Mouse (Mus musculus): ENCODE measurements around the gene Arfgef2. TPM values are rescaled to one million over a fixed set of nuclear protein-coding genes. Genes with fewer than 3 reads are reported as not detected.

The Arfgef2 gene
- total RNA-seq (2021) = 10 to 100 TPM; 45.4 to 50.4 TPM
- polyA plus RNA-seq (2012; rRNA removed) = 12.5 and 20.4 TPM in 2 replicates
- long read RNA-seq, full-length matches to known transcripts = 11 of 27 reads
- long read RNA-seq, partial matches to known transcripts = 7 of 27 reads
- long read RNA-seq, other reads (novel, unspliced or antisense) = 9 of 27 reads

DNA sequence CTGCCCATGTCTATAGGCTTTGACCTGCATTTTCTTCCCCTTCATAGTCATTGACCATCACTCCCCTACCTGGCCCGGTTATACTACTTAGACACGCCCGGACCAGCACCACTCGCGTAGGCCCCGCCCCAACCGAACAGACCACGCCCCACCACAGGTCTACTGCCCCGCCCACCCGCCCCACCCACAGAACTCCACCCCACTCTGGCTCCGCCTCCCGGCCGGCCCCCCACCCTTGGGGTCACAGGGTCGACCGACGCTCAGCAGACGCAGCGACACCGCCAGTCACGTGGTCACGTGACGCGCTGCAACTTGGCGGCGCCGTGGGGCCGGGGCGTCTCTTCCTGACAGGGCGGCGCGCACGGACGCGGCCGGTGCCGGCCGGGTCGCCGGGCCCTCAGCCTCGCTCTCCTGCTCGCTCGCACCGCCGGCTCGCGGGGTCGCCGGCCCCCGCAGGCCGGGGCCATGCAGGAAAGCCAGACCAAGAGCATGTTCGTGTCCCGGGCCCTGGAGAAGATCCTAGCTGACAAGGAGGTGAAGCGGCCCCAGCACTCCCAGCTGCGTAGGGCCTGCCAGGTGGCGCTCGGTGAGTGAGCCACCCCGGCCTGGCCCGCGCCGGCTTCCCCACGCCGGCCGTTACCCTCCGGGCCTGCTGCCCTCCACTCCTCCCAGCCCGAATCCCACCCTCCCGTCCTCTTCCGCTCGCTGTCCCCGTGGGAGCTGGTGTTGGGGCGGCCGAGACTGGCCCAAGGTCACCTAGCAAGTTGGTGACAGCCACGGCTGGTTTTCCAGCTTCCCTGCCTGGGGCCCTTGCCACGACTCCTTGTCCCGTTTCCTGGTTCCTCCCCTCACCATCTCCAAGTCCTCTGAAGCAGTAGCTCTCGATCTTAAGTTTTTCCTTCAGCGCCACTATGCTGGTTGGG is at the start of gene Arfgef2:
Arfgef2 (plus strand) TSS at position 339 of the 923 bp plus-strand sequence.
- WGBS = under 1% methylated on average over 74 of the region's 76 CpGs

DNA sequence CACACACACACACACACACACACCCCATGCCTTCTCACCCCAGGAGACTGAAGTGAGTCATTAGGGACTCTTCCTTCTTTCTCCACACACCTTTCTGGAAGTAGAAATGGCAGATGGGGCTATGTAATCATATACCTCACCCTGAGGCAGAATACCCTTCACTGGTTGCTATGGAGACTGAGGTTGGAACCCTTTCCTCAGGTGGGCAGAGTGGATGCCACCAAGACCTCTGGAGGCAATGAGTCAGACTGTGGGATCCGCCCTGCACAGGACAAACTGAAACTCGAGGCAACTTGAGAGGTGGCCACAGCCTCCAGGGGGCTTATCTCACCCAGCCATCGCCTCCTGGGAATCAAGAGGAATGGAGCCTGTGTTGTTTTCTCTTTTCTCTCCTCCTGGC is 47.4 kb upstream of the Arfgef2 start:
- no peak for DNase-seq
- TF ChIP-seq POLR2A (IDR thresholded peaks at IDR 0.05; ENCODE audit: insufficient read depth, low read depth, low read length) (no peak), CTCF (IDR thresholded peaks at IDR 0.05) (no peak), EP300 (IDR thresholded peaks at IDR 0.05; ENCODE audit: insufficient read depth, low read depth, low read length) (no peak)
- no peak overlapping the region for H3K9ac ChIP-seq (ENCODE audit: low read depth, low read length)
- H3K27me3 ChIP-seq (ENCODE audit: control insufficient read depth, insufficient read depth, low read length) = no peaks in the 10 kb centered on the region
- intact Hi-C loops (cut with DNase I) = no loop called here
- no peaks in the 10 kb centered on the region for H3K4me1 ChIP-seq (ENCODE audit: control insufficient read depth, insufficient read depth, low read length)
- 26% methylated on average over 3 of the region's 3 CpGs for WGBS
- H3K4me3 ChIP-seq = no peak overlapping the region
- no peaks in the 10 kb centered on the region for H3K79me2 ChIP-seq (replicated peaks; ENCODE audit: control insufficient read depth, insufficient read depth, low read length)
- no peak overlapping the region for H3K27ac ChIP-seq
- no peaks in the 10 kb centered on the region for H3K36me3 ChIP-seq (ENCODE audit: control insufficient read depth, insufficient read depth, low read length)

More for the DNA sequence above, at the start of gene Arfgef2:
- Histone ChIP-seq H3K9ac (ENCODE audit: low read depth, low read length) (peak within 1 kb of the TSS; percentile 88), H3K4me3 (peak within 1 kb of the TSS; percentile 90), H3K36me3 (ENCODE audit: control insufficient read depth, insufficient read depth, low read length) (peaks cover 14% of the 10 kb centered on the region), H3K4me1 (ENCODE audit: control insufficient read depth, insufficient read depth, low read length) (peaks cover 4% of the 10 kb centered on the region), H3K79me2 (replicated peaks; ENCODE audit: control insufficient read depth, insufficient read depth, low read length) (no peaks in the 10 kb centered on the region), H3K27ac (peak within 1 kb of the TSS; percentile 92), H3K27me3 (ENCODE audit: control insufficient read depth, insufficient read depth, low read length) (no peaks in the 10 kb centered on the region)
- intact Hi-C loops (cut with DNase I) = no loop called here
- peak; percentile 91 to 93 for DNase-seq
- TF ChIP-seq CTCF (IDR thresholded peaks at IDR 0.05) (no peak), POLR2A (IDR thresholded peaks at IDR 0.05; ENCODE audit: insufficient read depth, low read depth, low read length) (peak; percentile 70), EP300 (IDR thresholded peaks at IDR 0.05; ENCODE audit: insufficient read depth, low read depth, low read length) (0 out of 2 replicates have a peak, but pooled peaks have one; percentile 18)

DNA sequence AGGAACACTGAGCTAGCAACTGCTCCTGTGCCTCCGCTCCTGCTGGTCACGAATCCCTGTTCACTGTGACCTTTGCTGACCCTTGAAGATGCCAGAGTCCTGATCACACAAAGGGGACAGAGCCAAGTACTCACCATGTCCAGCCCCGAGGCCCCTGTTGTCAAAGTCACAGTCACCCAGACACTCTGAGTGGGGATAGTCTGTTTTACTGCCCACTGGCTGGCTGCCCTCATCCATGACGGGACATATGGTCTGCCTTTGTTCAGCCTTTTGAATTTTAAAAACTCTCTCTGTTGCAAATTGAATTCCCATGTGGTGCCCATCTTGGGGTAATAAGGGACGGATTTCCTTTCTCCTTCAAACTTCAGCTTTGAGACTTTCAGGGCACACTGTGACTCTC is 41.3 kb upstream of the Arfgef2 start:
- no peak overlapping the region for H3K9ac ChIP-seq (ENCODE audit: low read depth, low read length)
- no peak for DNase-seq
- H3K36me3 ChIP-seq (ENCODE audit: control insufficient read depth, insufficient read depth, low read length) = no peaks in the 10 kb centered on the region
- no peak overlapping the region for H3K4me3 ChIP-seq
- TF ChIP-seq POLR2A (IDR thresholded peaks at IDR 0.05; ENCODE audit: insufficient read depth, low read depth, low read length) = no peak
- no peaks in the 10 kb centered on the region for H3K4me1 ChIP-seq (ENCODE audit: control insufficient read depth, insufficient read depth, low read length)
- WGBS = 62% methylated on average over 5 of the region's 5 CpGs
- no peaks in the 10 kb centered on the region for H3K27me3 ChIP-seq (ENCODE audit: control insufficient read depth, insufficient read depth, low read length)
- no peak overlapping the region for H3K27ac ChIP-seq
- H3K79me2 ChIP-seq (replicated peaks; ENCODE audit: control insufficient read depth, insufficient read depth, low read length) = no peaks in the 10 kb centered on the region
- intact Hi-C loops (cut with DNase I) = no loop called here

DNA sequence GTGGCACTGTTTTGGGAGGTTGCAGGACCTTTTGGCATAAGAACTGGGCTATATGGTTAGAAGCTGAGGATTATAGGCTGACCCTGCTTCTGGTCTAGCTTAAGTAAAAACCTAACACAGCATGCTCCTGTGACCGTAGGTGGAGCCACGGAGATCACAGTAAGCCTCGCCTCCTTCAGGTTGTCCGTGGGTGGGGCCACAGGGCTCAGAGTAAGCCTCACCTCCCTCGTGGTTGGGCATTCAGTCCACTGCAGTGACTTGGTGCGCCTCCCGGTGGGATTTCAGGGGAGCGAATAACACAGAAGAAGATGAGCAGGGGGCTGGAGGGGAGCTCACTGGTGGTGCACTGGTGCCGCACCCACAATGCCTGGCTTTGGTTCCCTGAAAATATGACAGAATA is 37.8 kb upstream of the Arfgef2 start:
- H3K27ac ChIP-seq = no peak overlapping the region
- intact Hi-C loops (cut with DNase I) = loop anchor here (5.0 kb wide), 1 partner anchor 45 kb away; no protein-coding TSS in a partner anchor
- no peaks in the 10 kb centered on the region for H3K27me3 ChIP-seq (ENCODE audit: control insufficient read depth, insufficient read depth, low read length)
- DNase-seq = no peak
- H3K4me1 ChIP-seq (ENCODE audit: control insufficient read depth, insufficient read depth, low read length) = no peaks in the 10 kb centered on the region
- TF ChIP-seq CTCF (IDR thresholded peaks at IDR 0.05) (no peak), POLR2A (IDR thresholded peaks at IDR 0.05; ENCODE audit: insufficient read depth, low read depth, low read length) (no peak), EP300 (IDR thresholded peaks at IDR 0.05; ENCODE audit: insufficient read depth, low read depth, low read length) (no peak)
- H3K79me2 ChIP-seq (replicated peaks; ENCODE audit: control insufficient read depth, insufficient read depth, low read length) = no peaks in the 10 kb centered on the region
- no peaks in the 10 kb centered on the region for H3K36me3 ChIP-seq (ENCODE audit: control insufficient read depth, insufficient read depth, low read length)
- H3K4me3 ChIP-seq = no peak overlapping the region
- no peak overlapping the region for H3K9ac ChIP-seq (ENCODE audit: low read depth, low read length)
- 72% methylated on average over 9 of the region's 9 CpGs for WGBS

DNA sequence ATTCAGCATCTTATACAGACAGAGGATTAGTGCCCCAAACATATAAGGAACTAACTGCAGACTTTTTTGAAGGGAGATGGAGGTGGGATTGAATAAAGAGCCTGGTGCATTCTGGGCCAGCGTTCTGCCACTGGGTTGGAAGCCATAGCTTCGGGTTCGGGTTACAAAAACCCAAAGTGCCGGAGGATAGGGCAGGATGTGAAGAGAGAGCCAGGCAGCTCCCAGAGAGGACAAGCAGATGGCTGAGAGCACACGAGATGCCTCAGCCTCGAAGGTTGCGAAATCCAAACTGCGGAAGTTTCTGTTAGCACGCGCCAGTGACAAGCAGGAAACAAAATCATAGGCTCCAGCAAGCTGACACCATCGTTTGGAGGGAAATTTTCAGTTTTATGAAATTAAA is 34.0 kb upstream of the Arfgef2 start:
- 44% methylated on average over 11 of the region's 11 CpGs for WGBS
- H3K9ac ChIP-seq (ENCODE audit: low read depth, low read length) = no peak overlapping the region
- H3K4me3 ChIP-seq = no peak overlapping the region
- H3K27ac ChIP-seq = peak overlapping the region; percentile 23; the same call in 1 of the 2 replicates
- TF ChIP-seq EP300 (IDR thresholded peaks at IDR 0.05; ENCODE audit: insufficient read depth, low read depth, low read length) = 0 out of 2 replicates have a peak, but pooled peaks have one; percentile 23
- TF ChIP-seq CTCF (IDR thresholded peaks at IDR 0.05) = no peak
- TF ChIP-seq POLR2A (IDR thresholded peaks at IDR 0.05; ENCODE audit: insufficient read depth, low read depth, low read length) = no peak
- peak; percentile 49 to 64 for DNase-seq
- H3K79me2 ChIP-seq (replicated peaks; ENCODE audit: control insufficient read depth, insufficient read depth, low read length) = no peaks in the 10 kb centered on the region
- no peaks in the 10 kb centered on the region for H3K36me3 ChIP-seq (ENCODE audit: control insufficient read depth, insufficient read depth, low read length)
- no peaks in the 10 kb centered on the region for H3K27me3 ChIP-seq (ENCODE audit: control insufficient read depth, insufficient read depth, low read length)
- intact Hi-C loops (cut with DNase I) = no loop called here
- H3K4me1 ChIP-seq (ENCODE audit: control insufficient read depth, insufficient read depth, low read length) = no peaks in the 10 kb centered on the region

DNA sequence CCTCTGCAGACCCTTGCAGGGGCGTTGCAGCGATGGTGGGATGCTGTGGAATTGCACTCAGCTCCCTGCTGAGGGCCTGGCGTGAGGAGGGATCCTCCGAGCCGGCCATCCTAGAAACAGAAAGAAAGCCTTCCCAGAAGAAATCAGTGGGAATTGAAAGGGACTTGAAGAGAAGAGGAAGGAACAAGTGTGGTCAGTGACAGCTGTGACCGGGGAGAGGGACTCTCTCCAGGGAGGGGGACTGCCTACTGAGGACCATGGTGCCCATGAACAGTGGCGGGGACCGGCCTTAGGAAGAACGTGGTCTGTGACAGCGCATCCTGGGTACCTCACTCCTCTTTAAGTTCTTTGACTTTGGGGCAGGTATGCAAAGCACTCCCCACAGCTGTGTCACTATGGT is 31.8 kb upstream of the Arfgef2 start:
- intact Hi-C loops (cut with DNase I) = no loop called here
- H3K36me3 ChIP-seq (ENCODE audit: control insufficient read depth, insufficient read depth, low read length) = no peaks in the 10 kb centered on the region
- no peak for DNase-seq
- WGBS = 66% methylated on average over 10 of the region's 10 CpGs
- no peak overlapping the region for H3K4me3 ChIP-seq
- no peak overlapping the region for H3K27ac ChIP-seq
- TF ChIP-seq EP300 (IDR thresholded peaks at IDR 0.05; ENCODE audit: insufficient read depth, low read depth, low read length) (no peak), POLR2A (IDR thresholded peaks at IDR 0.05; ENCODE audit: insufficient read depth, low read depth, low read length) (no peak), CTCF (IDR thresholded peaks at IDR 0.05) (no peak)
- no peaks in the 10 kb centered on the region for H3K79me2 ChIP-seq (replicated peaks; ENCODE audit: control insufficient read depth, insufficient read depth, low read length)
- no peaks in the 10 kb centered on the region for H3K27me3 ChIP-seq (ENCODE audit: control insufficient read depth, insufficient read depth, low read length)
- no peaks in the 10 kb centered on the region for H3K4me1 ChIP-seq (ENCODE audit: control insufficient read depth, insufficient read depth, low read length)
- H3K9ac ChIP-seq (ENCODE audit: low read depth, low read length) = no peak overlapping the region

Data from heart, adult 2 months (tissue).